Comparison of ENCODE assay signal across 8 mouse cellular contexts in genomic region chr1:88700961-88701861, GRCm38 (mm10). TPM values are rescaled to one million over a fixed set of nuclear protein-coding genes. Genes with fewer than 3 reads are reported as not detected.
DNase-seq lines count a peak whose midpoint lies in the region; ATAC-seq and TF ChIP-seq lines count a peak whose summit lies in the region.

No protein-coding gene starts in this region.

- DNase-seq in frontal cortex, postnatal 25 days (ENCODE audit: low spot score in 2 of 2), result no peak
- peak; percentile 52 to 79 for DNase-seq in cerebellum, adult 18-20 months
- peak; percentile 50 to 67 for DNase-seq in frontal cortex, postnatal 36 days (ENCODE audit: low spot score in 2 of 2)
- peak; percentile 89 for DNase-seq in intestine, embryonic 14.5 days (ENCODE audit: low spot score)
- no peak for DNase-seq in liver, adult 2 months (ENCODE audit: extremely low read depth, low read depth, low spot score)

- H3K4me1 ChIP-seq in intestine, embryonic 14.5 days (replicated peaks; ENCODE audit: control insufficient read depth, insufficient read depth, low read length), result peaks cover 11% of the 10 kb centered on the region; the same call in 1 of the 2 replicates
- peaks cover 2% of the 10 kb centered on the region; the same call in 1 of the 2 replicates for H3K4me1 ChIP-seq in liver, adult 2 months (ENCODE audit: control insufficient read depth, insufficient read depth, low read length)
- peaks cover 35% of the 10 kb centered on the region for H3K4me1 ChIP-seq in midbrain, embryonic 15.5 days
- H3K4me1 ChIP-seq in stomach, embryonic 16.5 days (ENCODE audit: control insufficient read depth, insufficient read depth, low read length), result peaks cover 22% of the 10 kb centered on the region

- H3K79me2 ChIP-seq in liver, adult 2 months (ENCODE audit: control insufficient read depth, insufficient read depth, low read length), result no peaks in the 10 kb centered on the region

- TF ChIP-seq CTCF in liver, adult 2 months (IDR thresholded peaks at IDR 0.05; ENCODE audit: low read depth, low read length), result no peak

- H3K9ac ChIP-seq in intestine, embryonic 14.5 days (ENCODE audit: low read length), result peak overlapping the region; percentile 83
- peak overlapping the region; percentile 77 for H3K9ac ChIP-seq in liver, adult 2 months (ENCODE audit: low read depth, low read length)
- peak overlapping the region; percentile 92 for H3K9ac ChIP-seq in midbrain, embryonic 15.5 days
- H3K9ac ChIP-seq in stomach, embryonic 16.5 days (ENCODE audit: low read length), result peak overlapping the region; percentile 93

- ATAC-seq in frontal cortex, adult (ENCODE audit: low TSS enrichment), result peak; percentile 15
- peak; percentile 57 for ATAC-seq in intestine, embryonic 14.5 days (replicated peaks; ENCODE audit: low FRiP score, low TSS enrichment, low read depth)
- ATAC-seq in midbrain, embryonic 15.5 days (replicated peaks), result peak; percentile 45
- peak; percentile 62; the same call in 1 of the 2 replicates for ATAC-seq in stomach, embryonic 16.5 days (ENCODE audit: insufficient read depth, low FRiP score)

- peaks cover 4% of the 10 kb centered on the region; the same call in 1 of the 2 replicates for H3K36me3 ChIP-seq in intestine, embryonic 14.5 days (ENCODE audit: control insufficient read depth, insufficient read depth, low read length)
- no peaks in the 10 kb centered on the region for H3K36me3 ChIP-seq in liver, adult 2 months (ENCODE audit: control insufficient read depth, insufficient read depth, low read length)
- H3K36me3 ChIP-seq in midbrain, embryonic 15.5 days (replicated peaks), result 0 out of 2 replicates have a peak, but pooled peaks cover 12% of the 10 kb centered on the region
- H3K36me3 ChIP-seq in stomach, embryonic 16.5 days (ENCODE audit: control insufficient read depth, insufficient read depth, low read length), result no peaks in the 10 kb centered on the region

- TF ChIP-seq POLR2A in liver, adult 2 months (IDR thresholded peaks at IDR 0.05; ENCODE audit: extremely low read depth, insufficient read depth, low read length), result no peak

- H3K9me3 ChIP-seq in intestine, embryonic 14.5 days (ENCODE audit: control insufficient read depth, low read length), result no peaks in the 10 kb centered on the region
- H3K9me3 ChIP-seq in midbrain, embryonic 15.5 days, result no peaks in the 10 kb centered on the region
- H3K9me3 ChIP-seq in stomach, embryonic 16.5 days (replicated peaks; ENCODE audit: control insufficient read depth, low read length), result no peaks in the 10 kb centered on the region

- peak overlapping the region; percentile 80 for H3K4me3 ChIP-seq in intestine, embryonic 14.5 days (ENCODE audit: low read depth, low read length)
- peak overlapping the region; percentile 68 for H3K4me3 ChIP-seq in liver, adult 2 months (ENCODE audit: insufficient read depth, low read depth, low read length)
- H3K4me3 ChIP-seq in midbrain, embryonic 15.5 days, result peak overlapping the region; percentile 66
- peak overlapping the region; percentile 84 for H3K4me3 ChIP-seq in stomach, embryonic 16.5 days (replicated peaks; ENCODE audit: low read length)

- peak overlapping the region; percentile 81 for H3K4me2 ChIP-seq in intestine, embryonic 14.5 days (ENCODE audit: low read length)
- H3K4me2 ChIP-seq in midbrain, embryonic 15.5 days, result peak overlapping the region; percentile 81
- H3K4me2 ChIP-seq in stomach, embryonic 16.5 days (ENCODE audit: low read depth, low read length), result peak overlapping the region; percentile 89

- WGBS in intestine, embryonic 14.5 days, result under 1% methylated on average over 77 of the region's 78 CpGs
- WGBS in liver, adult 2 months, result 2% methylated on average over 78 of the region's 78 CpGs
- WGBS in midbrain, embryonic 15.5 days, result under 1% methylated on average over 77 of the region's 78 CpGs
- WGBS in stomach, embryonic 16.5 days, result under 1% methylated on average over 67 of the region's 78 CpGs

- no peaks in the 10 kb centered on the region for H3K27me3 ChIP-seq in intestine, embryonic 14.5 days (replicated peaks; ENCODE audit: control insufficient read depth, insufficient read depth, low read length)
- peaks cover 3% of the 10 kb centered on the region; the same call in 1 of the 2 replicates for H3K27me3 ChIP-seq in liver, adult 2 months (ENCODE audit: control insufficient read depth, insufficient read depth, low read length)
- H3K27me3 ChIP-seq in midbrain, embryonic 15.5 days (replicated peaks), result no peaks in the 10 kb centered on the region
- H3K27me3 ChIP-seq in stomach, embryonic 16.5 days (ENCODE audit: control insufficient read depth, insufficient read depth, low read length), result no peaks in the 10 kb centered on the region

- peak overlapping the region; percentile 82 for H3K27ac ChIP-seq in intestine, embryonic 14.5 days (ENCODE audit: low read depth)
- peak overlapping the region; percentile 24; the same call in 1 of the 2 replicates for H3K27ac ChIP-seq in liver, adult 2 months (replicated peaks; ENCODE audit: insufficient read depth, low read depth, low read length)
- peak overlapping the region; percentile 98 for H3K27ac ChIP-seq in midbrain, embryonic 15.5 days
- H3K27ac ChIP-seq in stomach, embryonic 16.5 days (ENCODE audit: low read length), result peak overlapping the region; percentile 88

RNA-seq across cellular contexts. Expression of gene Arl4c, which starts 0.8 kb away (rescaled TPM):
- polyA plus RNA-seq in intestine, embryonic 14.5 days (2014; fragmentation: Nextera tagmentation; extraction: Ambion mirVana), result 4.2 and 4.3 TPM in 2 replicates
- 1.4 TPM in 2 replicates for total RNA-seq in liver, adult 2 months (2014; rRNA removed)
- polyA plus RNA-seq in liver, adult 2 months (2012; rRNA removed), result 0.71 and 0.86 TPM in 2 replicates
- polyA plus RNA-seq in midbrain, embryonic 15.5 days (2015; fragmentation: Nextera tagmentation; extraction: Ambion mirVana), result 55.3 and 55.6 TPM in 2 replicates
- 6.6 and 6.9 TPM in 2 replicates for polyA plus RNA-seq in stomach, embryonic 16.5 days (2015; fragmentation: Nextera tagmentation; extraction: Ambion mirVana)

Comparison
In these comparisons a context has a peak if more than half of its experiments do, and no peak if none do; other contexts are left out.
1. DNase-seq: peak in cerebellum, adult 18-20 months (2 of 2), frontal cortex, postnatal 36 days (2 of 2) and intestine, embryonic 14.5 days (single experiment); none in frontal cortex, postnatal 25 days (0 of 2) and liver, adult 2 months (single experiment).
2. H3K27ac ChIP-seq: peak in every context shown above with its lines; median percentile 98 in midbrain, embryonic 15.5 days; 88 in stomach, embryonic 16.5 days; 82 in intestine, embryonic 14.5 days; 24 in liver, adult 2 months.
3. Peak in every context shown above with its lines, with median percentiles within 50 percentile points of each other: ATAC-seq, H3K4me2 ChIP-seq, H3K4me3 ChIP-seq and H3K9ac ChIP-seq.